Mouse (Mus musculus): ENCODE results near the gene Npc1l1.

DNA sequence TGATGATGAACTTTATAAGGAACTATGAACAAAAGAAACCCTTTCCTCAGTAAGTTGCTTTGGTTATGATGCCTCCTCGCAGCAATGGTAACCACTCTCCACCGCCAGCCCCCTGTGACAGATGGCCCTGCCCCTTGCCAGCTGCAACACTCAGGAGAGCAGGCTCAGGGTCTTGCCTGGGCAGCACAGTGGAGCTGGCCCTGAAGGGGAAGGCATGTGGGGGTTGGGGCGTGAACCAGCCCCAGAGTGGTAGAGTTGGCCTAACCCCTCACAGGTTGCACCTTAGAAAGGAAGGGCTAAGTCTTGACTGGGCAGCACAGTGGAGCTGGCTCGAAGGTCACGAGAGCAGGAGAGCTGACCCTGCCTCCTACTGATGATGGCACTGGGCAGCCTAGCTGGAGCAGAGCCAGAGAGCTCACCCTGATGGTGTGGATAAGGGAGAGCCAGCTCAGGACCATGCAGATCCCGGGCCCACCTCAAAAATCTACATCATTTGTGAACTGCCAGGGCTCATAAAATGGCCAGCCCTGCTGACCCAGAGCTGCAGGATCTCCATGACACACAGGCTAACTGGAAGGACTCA, 26.6 kb upstream of the Npc1l1 start:
- TF ChIP-seq CTCF (IDR thresholded peaks at IDR 0.05) (no peak), EP300 (IDR thresholded peaks at IDR 0.05) (no peak)

Measured in lung, postnatal 0 days (tissue).